Mouse (Mus musculus): ENCODE data around the gene Bsdc1.
"Not testable (repeated sequence)": the region's sequence is repeated elsewhere in the genome, so short reads cannot be mapped to it uniquely, and the experiment has no call there.

Gene Bsdc1

DNA sequence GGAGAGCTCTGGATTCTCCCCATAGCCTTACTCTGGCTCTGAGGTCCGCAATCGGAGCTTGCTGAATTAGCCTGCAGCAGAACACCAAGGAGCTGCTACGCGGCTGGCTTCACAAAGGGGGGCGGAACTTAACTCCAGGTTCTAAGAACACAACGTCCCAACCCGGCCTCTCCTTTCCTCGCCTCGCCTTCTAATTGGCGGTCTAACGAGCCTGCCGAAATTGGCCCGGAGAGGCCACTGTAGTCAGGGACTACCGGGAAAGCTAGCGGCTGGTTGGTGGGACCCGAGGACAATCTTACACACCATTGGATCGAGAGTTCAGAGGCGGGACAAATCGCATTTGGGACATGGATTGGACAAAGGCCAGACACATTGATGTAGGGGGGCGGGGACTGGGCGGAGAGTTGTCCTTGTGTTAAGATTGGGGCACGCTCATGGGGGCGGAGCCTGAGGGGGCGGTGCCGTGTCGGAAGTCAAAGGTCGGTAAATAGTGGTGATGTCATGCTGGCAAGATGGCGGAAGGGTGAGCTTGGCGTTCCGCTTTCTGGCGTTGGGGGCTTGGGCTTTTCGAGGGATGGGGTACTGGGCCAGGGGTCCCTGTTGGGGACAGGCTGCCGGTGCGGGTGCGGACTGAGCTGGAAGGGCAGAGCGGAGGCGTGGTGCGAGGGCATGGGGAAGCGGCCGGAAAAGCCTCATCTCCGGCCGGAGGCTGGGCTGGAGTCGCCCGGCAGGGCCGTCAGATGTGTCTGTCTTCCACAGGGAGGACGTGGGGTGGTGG, at the start of gene Bsdc1:
TSS of gene Bsdc1 (plus strand) at position 399 of the 778 bp plus-strand sequence.
- DNase-seq, result peak; percentile 100

DNA sequence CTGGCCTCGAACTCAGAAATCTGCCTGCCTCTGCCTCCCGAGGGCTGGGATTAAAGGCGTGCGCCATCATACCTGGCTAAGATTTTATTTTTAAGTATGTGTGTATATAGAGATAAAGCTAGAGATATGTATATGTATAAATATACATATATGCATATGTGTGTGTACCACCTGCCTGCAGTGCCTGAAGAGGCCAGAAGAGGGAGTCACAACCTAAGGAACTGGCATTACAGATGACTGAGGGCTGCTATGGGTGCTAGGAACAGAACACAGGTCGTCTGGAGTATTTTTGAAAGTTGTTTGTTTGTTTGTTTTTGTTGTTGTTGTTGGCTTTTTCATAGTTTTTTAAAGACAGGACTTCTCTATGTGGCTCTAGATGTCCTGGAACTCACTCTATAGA, 45.5 kb upstream of the Bsdc1 start:
- DNase-seq, result no peak

DNA sequence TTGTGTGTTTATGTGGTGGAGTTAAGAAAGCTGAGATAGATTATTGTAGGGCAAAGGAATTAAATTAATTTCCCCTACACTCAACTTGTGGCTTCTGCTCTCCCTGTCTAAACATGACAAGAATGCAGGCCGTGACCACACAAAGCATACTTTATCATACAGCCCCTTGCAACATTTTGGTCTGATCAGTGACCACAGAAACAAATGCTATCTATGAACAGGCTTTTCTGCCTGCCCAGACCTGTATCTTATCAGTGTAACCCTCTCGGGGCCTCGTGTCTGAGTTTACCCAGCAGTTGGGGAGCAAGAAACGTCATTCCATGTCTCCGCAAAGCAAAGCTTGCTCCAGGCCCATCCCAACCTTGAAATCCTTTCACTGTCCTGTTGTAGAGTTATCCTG, 44.9 kb upstream of the Bsdc1 start:
- DNase-seq, result no peak

DNA sequence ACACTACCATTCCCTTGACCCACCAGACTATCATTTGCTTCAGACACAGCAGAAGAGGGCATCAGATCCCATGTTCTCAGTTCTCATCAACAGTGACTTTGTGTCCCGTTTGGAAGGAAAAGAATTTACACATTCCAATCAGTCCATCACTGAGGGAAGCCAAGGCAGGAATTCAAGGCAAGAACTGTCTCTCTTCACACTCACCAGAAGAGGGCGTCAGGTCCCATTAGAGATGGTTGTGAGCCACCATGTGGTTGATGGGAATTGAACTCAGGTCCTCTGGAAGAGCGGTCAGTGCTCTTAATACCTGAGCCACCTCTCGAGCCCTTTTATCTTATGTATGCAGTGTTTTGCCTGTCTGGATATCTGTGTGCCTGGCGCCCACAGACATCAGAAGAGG, 43.1 kb upstream of the Bsdc1 start:
- DNase-seq, result no peak

DNA sequence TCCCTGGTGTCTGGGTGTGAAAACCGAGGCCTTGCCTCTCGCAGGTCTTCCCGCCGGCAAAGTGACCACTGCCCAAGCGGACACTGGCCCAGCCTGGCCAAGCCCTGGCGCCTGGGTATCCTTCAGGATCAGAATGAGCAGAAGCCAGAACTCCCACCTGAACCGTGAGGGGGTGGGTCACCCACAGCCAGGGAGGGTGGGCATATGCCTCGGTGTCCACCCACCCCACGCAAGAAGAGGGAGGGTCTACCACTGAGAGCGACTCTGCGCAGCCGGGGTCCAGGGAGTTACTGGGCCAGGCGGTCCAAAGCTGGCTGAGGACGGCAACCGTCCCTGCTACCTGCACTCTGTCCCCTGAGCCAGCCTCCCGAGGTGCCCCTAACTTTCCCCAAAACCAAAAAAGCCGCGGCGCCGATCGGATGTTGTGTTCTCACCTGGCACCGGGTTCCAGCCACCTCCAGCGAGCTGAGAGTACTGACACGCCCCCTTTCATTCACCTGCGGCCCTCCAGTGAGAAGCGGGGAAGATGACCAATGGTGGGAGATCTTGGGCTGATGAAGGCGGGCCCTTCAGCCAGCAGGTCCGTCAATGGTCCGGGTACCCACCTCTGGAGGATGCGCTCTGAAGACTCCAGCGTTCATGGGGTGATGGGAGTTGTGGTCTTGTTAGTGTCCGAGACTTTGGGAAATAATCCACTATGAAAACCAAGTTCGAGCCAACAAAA, 20.9 kb upstream of the Bsdc1 start, which contains the start of gene Zbtb8b:
TSS of gene Zbtb8b (minus strand) at position 514 of the 724 bp plus-strand sequence.
- DNase-seq, result peak; percentile 79 to 92

DNA sequence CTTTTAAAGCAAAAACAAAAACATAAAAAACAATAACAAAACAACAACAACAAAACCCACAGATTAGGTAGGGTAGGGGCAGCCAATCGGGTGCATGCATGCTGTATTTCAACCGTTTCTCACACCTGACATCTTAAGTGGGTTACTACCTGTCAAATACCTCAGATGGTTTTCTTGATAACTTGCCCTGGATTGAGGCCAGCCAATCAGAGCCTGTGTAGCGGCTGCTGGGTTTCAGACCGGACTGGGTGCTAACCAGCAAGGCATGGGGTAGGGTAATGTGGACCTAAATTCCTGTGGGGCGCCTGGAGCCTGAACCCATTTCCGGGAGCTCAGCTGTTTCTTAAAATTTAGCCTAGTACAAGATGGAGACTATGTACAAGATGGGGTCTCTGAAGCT, 20.2 kb upstream of the Bsdc1 start:
- peak; percentile 31 to 60 for DNase-seq

DNA sequence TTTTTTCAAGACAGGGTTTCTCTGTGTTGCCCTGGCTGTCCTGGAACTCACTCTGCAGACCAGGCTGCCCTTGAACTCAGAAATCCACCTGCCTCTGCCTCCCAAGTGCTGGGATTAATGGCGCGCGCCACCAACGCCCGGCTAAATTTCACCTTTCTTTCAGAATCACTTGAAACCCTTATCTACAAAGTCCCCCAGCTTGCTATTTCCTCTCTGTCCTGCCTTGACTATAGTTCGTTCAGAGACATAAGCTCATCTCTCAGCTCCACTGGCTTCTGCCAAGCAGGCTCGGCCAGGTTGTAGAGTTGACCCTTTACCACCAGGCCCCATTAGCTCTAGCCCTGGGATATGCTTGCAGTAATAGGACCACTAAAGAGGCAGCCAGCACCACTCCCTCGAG, 14.0 kb upstream of the Bsdc1 start:
- DNase-seq, result no peak

DNA sequence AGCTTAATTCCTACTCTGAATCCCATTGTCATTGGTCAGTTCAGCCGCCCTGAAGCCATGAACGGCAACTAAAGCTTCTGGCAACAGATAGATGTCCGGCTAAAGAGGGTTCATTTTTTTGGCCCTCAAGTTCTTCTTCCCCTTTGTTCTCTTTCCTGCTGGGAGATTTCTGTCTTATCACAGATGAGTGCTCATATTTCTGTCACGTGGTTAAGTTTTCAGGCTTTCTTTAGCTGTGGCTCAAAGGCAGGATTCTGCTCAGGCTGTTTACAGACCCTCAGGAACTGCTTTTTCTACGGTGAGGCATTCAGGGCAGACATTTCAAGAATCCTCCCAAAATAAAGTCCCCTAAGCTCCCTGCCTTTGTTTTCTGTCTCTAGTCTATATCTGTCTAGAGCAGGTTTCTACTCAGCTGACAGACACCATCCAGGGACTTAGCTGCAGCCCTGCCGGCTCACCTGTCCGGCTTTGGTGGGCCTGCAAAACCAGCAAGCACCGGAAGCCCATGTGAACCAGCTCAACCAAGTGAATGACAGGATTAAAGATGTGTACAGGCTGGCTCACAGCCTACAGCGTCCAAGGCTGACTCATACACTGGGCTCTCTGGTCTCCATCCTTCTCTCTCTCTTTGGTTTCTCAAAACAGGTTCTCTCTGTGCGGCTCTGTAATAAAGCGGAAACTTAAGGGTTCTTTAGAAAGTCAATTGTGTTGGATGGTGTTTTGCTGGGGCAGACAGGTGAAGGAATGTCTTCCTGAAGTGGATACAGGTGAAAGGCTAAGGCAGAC, 13.4 kb upstream of the Bsdc1 start:
- DNase-seq, result no peak

DNA sequence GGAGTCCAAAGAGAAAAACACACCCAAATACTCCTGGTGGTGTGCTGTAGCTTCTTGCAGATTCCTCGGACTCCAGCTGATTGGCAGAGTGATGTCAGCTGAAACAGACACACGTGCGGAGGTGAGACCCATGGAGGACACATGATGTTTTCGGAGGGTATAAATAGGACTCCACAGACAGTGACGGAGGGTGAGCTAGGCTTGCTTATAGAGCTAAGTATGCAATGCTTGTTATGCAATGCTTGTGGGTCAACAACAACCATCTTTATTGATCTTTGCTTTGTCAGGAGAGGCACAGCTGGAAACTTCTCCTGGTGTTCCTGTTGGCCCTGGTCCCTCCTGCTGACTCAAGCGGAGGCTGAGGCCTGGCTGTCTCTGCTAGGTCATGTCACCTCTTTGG, 12.7 kb upstream of the Bsdc1 start:
- no peak for DNase-seq

DNA sequence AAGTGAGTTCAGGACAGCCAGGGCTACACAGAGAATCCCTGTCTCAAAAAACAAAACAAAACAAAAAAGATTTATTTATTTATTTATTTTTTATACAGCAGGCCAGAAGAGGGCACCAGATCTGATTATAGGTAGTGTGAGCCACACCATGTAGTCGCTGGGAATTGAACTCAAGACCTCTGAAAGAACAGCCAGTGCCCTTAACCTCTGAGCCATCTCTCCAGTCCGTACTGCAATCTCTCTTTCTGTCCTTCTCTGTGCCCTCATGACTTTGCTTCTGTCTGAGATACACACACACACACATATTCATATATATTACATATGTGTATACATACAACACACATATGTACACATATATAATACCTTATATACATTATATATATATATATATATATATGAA, 10.5 kb upstream of the Bsdc1 start:
- no peak for DNase-seq

DNA sequence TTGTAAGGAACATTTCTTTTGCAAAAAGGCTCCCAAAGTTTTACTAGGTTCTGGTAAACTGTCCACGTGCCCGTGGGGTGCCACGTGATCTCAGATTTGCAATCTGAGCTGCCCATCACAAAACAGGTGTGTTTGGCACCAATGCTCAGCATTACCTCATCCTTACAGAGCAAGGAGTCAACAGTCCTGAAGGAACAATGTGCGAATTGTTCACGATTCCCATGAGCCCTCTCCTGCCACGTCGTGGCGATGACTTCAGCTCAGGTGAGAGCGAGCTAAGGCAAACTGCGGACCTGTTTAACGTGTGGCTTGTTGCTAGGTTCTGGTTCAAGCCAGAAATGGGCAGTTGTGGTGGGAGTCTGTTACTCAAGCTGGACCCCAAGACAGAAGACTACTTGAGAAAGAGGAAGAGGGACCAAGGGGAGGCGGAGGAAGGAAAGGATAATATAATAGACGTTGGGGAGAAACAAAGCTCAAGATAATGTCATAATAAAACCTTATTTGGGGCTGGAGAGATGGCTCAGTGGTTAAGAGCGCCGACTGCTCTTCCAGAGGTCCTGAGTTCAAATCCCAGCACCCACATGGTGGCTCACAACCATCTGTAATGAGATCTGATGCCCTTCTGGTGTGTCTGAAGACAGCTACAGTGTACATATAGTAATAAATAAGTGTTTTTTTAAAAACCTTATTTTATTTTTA, 9.8 kb upstream of the Bsdc1 start:
- no peak for DNase-seq

DNA sequence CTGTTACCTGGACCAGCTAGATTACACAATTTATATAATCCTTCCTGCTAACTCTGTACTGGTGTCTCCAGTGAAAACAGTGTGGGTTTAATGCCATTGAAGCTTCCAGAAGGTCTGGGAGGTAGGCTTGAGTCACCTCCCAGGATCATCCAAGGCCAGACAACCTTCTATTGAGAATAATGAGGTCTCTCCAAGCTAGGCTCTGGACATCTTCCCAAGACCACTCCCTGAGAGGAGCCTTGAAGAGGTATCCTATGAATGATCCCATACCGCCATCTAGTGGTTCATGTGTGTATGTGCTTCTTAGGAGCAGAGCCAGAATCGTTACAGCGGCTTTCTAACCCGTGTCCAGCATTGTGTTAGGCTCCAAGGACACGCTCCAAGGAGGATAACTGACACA, 6.1 kb upstream of the Bsdc1 start:
- DNase-seq, result peak; percentile 65 to 67

DNA sequence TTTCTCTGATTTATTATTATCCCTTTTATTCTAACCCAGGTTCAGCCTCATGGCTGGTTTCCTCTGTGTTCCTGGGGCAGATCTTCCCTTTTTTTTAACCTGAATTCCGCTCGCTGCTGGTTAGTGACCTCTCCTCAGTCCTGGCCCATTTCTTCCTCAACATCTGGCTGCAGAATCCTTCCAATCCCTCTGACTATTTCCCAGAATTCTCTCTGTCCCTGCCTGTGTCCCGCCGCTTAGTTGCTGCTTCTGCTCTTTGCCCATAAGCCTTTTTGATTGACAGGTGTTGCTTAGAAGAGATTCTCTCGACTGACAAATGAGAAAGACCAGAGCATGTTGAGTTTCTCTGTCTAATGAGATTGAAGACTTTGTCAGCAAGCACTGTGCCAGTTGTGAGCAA, 5.3 kb upstream of the Bsdc1 start:
- no peak for DNase-seq

DNA sequence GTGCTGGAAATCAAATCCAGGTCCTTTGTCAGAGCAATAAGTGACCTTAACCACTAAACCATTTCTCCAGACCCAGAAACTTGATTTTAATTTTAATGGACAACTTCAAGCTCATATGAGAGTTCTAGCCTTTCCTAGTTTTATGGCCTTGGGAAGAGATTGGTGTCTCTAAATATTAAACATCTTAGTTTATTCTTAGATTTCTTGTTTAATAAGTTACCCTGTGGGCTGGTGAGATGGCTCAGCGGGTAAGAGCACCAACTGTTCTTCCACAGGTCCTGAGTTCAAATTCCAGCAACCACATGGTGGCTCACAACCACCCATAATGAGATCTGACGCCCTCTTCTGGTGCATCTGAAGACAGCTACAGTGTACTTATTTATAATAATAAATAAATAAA, 4.1 kb upstream of the Bsdc1 start:
- not testable (repeated sequence) for DNase-seq

DNA sequence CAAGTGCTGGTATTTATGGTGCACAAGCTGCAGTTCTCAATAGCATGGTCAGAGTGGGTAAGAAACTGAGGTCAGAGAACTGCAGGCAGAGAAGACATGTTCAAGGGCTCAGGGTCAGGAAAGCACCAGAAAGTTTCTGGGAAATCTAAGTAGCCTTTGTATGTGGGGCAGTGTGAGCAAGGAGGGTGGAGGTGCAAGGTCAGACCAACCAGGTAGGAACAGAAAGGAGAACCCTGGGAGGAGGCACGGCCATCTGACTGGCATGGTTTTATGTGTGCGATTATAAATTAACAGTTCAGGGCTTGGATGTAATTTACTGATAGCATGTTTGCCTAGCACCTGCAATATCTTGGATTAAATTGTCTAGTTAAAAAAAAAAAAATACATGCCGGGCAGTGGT, 1.7 kb upstream of the Bsdc1 start:
- peak in 1 of 2 experiments; percentile 40 for DNase-seq

DNA sequence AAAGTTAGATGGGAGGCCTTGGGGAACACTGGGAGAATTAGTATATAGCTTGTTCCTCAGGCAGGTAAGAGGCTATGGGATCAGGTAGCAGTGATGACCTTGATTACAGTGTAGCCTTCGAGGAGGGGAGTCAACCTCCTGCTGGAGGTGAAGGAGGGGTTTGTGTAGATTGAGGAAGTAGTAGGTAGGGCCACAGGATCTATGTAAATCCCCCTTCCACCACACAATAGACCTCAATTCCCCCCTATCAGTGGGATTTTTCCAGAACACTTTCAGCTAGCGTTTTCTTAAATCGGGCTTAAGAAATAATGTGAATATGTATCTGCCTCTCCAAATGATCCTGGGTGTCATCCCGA, 576 bp upstream of the Bsdc1 start:
- no peak for DNase-seq

DNA sequence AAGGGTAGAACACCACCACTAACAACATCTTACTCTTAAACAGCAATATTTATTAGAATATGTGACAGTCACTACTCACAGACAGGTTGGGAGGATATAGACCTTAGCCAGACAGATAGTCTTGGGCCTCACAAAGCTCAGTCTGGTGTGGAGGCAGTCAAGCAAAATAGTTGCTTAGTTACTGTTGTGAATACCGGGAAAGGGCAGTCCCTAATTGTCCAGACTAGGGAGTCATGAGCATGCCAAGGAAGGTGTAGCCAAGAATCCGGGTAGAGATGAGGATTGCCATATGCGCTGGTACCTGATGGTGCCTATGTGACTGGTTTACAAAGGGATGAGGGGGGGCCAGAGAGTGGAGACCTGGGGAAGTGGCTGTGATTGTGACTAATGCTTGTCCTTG, 737 bp downstream of the Bsdc1 start:
- peak in 1 of 2 experiments; percentile 48 for DNase-seq

DNA sequence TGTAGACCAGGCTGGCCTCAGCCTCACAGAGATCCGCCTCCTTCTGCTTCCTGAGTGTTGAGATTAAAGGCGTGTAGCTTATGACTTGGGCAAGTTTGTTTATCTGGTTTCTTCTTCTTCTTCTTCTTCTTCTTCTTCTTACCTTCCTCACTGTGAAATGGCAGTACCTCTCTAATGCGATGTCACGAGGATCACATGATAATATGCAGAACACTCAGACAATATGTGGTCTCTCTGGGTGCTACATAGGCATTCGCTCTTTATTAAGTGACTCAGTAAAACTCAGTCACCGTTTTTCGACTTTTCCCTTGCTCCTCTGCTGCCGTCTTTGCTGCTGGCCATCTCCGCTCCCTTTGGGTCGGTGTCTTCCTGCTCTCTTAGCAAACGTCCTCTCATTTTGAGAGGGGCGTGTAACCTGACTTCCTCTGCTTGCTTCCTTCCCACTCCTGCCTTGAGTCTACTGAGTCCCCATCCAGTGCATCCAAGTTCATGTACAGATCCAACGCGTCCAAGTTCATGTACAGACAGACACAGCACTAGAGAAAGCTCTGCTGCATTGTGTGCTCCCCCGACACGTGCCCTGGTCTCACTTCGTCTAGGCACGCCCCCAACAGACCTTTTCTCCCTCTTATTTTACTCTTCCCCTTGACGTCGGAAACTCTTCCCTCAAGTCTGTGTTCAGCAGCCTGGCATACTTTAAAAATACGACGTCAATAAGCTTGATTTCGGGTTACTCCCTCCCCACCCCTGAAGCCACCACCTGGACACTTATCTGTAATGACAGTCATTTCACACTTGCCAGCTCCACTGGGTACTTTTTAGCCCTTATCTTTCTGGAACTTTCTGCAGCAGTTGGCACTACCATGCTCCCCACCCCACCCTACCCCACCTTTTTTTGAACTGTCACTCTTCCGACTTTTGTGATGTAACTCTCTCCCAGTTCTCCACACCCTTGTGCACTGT, 2.0 kb downstream of the Bsdc1 start:
- DNase-seq, result no peak

DNA sequence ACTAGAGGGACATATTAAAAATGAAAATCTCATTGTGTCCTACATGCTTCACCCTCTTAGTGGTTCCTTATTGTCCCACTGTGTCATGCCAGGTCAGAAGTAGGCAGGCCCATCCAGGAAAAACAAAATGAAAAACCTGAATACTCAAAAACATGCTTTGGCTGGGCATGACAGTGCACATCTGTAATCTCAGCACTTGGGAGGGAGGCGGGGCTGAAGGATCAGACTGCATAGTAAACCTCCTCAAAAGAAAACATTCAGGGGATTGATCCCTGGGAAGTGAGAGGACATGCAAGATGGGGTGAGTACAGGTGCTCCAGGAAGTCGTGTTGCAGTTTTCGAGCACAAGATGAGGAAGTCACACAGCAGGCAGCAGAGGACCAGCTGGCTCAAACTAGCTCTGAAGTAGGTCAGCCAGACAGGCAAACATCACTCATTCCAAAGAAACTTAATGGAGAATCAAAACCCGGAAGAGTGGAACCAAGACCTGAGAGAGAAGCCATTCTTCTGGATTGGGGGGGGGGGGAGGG, 3.0 kb downstream of the Bsdc1 start:
- DNase-seq, result no peak

DNA sequence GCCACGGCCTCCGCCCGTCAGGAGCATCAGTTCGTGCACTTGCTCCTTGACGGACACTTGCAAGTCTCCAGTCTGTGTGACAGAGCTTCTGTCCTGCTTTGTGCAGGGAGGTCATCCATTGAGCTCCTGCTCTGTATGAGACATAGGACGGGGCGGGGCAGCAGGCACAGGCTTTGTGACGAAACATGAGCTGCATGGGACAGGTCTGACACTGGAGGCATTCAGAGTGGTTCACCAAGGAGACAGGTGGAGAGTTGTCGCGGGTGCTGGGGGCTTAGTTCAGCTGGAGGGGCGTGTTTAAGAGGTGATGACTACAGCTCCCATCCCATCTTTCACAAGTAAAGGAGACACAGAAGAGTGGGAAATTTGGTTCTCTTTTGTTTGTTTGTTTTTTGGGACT, 14.7 kb downstream of the Bsdc1 start:
- DNase-seq, result no peak

DNA sequence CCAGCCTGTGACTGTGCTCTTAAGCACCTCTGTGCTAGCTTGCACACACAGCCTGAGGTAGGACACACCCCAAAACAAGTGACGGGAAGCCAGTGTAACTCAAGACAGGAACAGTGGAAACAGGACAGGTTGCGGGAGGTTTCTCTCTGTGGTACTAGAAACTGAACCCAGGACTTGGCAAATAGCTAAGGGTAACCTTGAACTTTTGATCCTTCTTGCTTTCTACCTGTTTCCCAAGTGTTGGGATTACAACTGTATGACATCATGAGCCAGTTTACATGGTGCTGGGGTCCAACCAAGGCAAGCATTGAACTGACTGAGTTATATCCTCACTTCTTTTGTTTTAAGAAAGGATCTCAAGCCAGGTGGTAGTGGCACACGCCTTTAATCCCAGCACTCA, 18.5 kb downstream of the Bsdc1 start:
- no peak for DNase-seq

DNA sequence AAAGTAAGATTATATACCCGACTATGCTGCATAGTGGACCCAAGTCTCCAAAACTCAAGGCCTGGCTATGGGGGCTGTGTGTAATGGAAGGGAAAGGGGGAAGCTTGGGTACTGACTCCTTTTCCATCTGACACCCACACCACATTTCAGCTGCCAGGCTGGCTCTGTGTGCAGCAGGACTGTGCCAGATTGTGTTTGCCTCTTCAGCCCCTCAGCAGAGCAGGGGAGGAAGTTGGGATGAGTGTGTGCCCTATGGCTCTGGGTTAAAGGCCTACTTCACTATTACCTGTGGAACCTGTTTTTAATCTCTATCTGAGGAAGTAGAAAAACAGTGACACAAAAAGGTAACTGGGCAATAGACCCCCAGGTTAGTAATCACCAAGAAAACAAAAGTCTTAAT, 19.7 kb downstream of the Bsdc1 start:
- DNase-seq, result no peak

Measured in kidney, postnatal 25 days (tissue).